Mouse (Mus musculus): ENCODE results near the gene Plk1.

DNA sequence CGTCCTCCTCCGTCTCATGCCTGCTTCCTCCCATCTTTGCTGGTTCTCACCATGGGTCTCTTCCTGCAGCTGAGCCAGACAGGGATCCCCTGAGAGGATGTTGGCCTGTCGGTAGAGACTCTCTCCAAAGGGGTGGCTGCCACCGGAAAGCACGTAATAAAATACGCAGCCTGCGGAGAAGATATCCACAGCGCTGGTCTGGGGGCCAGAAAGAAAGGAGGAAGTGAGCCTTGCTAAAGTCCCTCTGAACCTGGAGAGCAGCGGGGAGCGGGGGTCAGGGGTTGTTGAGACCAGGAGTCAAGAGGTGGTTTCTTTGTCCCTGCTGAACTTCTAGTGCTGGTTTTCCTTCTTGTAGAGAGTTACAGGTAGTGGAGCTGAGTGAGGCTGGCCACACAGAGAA lies 12.4 kb downstream of the Plk1 start:
- TF ChIP-seq CTCF (IDR thresholded peaks at IDR 0.05; ENCODE audit: borderline replicate concordance, control insufficient read depth, extremely low read depth, insufficient read depth, low read length, poor library complexity) (no peak), POLR2A (IDR thresholded peaks at IDR 0.05; ENCODE audit: control insufficient read depth, extremely low read depth, insufficient read depth, low read length, poor library complexity) (no peak)
